Mouse (Mus musculus): Measurements from ENCODE around the gene Mrpl44. TPM values are rescaled to one million over a fixed set of nuclear protein-coding genes. Genes with fewer than 3 reads are reported as not detected.

The Mrpl44 gene
- total and polyA plus RNA-seq, 3 experiments = 29.4 to 66.6 (median 61.5) TPM

- DNase-seq = no peak
- Histone ChIP-seq H3K4me1 (ENCODE audit: control insufficient read depth, insufficient read depth, low read length) (peaks cover 13% of the 10 kb centered on the region), H3K36me3 (ENCODE audit: control insufficient read depth, insufficient read depth, low read length) (no peaks in the 10 kb centered on the region; the same call in 1 of the 2 replicates), H3K79me2 (replicated peaks; ENCODE audit: control insufficient read depth, insufficient read depth, low read length) (peaks cover 6% of the 10 kb centered on the region), H3K4me3 (no peak overlapping the region), H3K27me3 (ENCODE audit: control insufficient read depth, insufficient read depth, low read length) (no peaks in the 10 kb centered on the region), H3K9ac (ENCODE audit: low read depth, low read length) (no peak overlapping the region), H3K27ac (no peak overlapping the region)
- intact Hi-C loops (cut with DNase I) = loop anchor here (10.0 kb wide), 1 partner anchor 576 kb away; no protein-coding TSS in a partner anchor
- TF ChIP-seq POLR2A (IDR thresholded peaks at IDR 0.05; ENCODE audit: insufficient read depth, low read depth, low read length) (no peak), CTCF (IDR thresholded peaks at IDR 0.05) (no peak), EP300 (IDR thresholded peaks at IDR 0.05; ENCODE audit: insufficient read depth, low read depth, low read length) (no peak)
- WGBS = 52% methylated on average over 2 of the region's 2 CpGs
Observed at GRCm38 (mm10) chr1:79759006-79759405, 16.8 kb upstream of the Mrpl44 start.

- 65% methylated on average over 5 of the region's 5 CpGs for WGBS
- intact Hi-C loops (cut with DNase I) = loop anchor here (10.0 kb wide), 1 partner anchor 575 kb away; no protein-coding TSS in a partner anchor
- H3K4me3 ChIP-seq = no peak overlapping the region
- H3K79me2 ChIP-seq (replicated peaks; ENCODE audit: control insufficient read depth, insufficient read depth, low read length) = peaks cover 6% of the 10 kb centered on the region
- DNase-seq = no peak
- peaks cover 10% of the 10 kb centered on the region for H3K4me1 ChIP-seq (ENCODE audit: control insufficient read depth, insufficient read depth, low read length)
- no peaks in the 10 kb centered on the region; the same call in 1 of the 2 replicates for H3K36me3 ChIP-seq (ENCODE audit: control insufficient read depth, insufficient read depth, low read length)
- no peak for TF ChIP-seq POLR2A (IDR thresholded peaks at IDR 0.05; ENCODE audit: insufficient read depth, low read depth, low read length)
- no peak for TF ChIP-seq CTCF (IDR thresholded peaks at IDR 0.05)
- no peak for TF ChIP-seq EP300 (IDR thresholded peaks at IDR 0.05; ENCODE audit: insufficient read depth, low read depth, low read length)
- H3K27me3 ChIP-seq (ENCODE audit: control insufficient read depth, insufficient read depth, low read length) = no peaks in the 10 kb centered on the region
- H3K27ac ChIP-seq = peak overlapping the region; percentile 11; the same call in 1 of the 2 replicates
- H3K9ac ChIP-seq (ENCODE audit: low read depth, low read length) = no peak overlapping the region
Observed at GRCm38 (mm10) chr1:79759436-79759972, 16.3 kb upstream of the Mrpl44 start.

DNA sequence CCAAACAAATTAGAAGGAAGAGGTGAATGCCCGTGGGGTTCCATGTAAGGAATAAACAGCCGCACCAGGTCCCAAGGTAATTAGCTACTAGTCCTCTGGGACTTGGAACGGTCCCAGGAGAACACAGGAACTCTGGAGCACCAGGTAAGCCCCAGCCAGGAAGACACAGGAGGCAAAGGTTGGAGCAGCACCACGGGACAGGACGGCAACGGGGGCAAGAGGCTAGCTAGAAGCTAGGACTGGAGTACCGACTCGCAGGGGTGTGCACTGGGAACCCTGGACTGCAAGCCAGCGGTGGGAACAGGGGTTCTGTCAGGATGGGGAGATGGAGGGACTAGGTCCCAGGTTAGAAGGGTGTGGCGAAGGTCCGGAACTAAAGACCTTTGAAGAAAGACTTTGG, 15.2 kb upstream of the Mrpl44 start:
- Histone ChIP-seq H3K9ac (ENCODE audit: low read depth, low read length) (peak overlapping the region; percentile 98), H3K79me2 (replicated peaks; ENCODE audit: control insufficient read depth, insufficient read depth, low read length) (peaks cover 6% of the 10 kb centered on the region), H3K4me3 (peak overlapping the region; percentile 97), H3K27me3 (ENCODE audit: control insufficient read depth, insufficient read depth, low read length) (no peaks in the 10 kb centered on the region), H3K4me1 (ENCODE audit: control insufficient read depth, insufficient read depth, low read length) (peaks cover 8% of the 10 kb centered on the region), H3K36me3 (ENCODE audit: control insufficient read depth, insufficient read depth, low read length) (no peaks in the 10 kb centered on the region; the same call in 1 of the 2 replicates), H3K27ac (peak overlapping the region; percentile 94)
- intact Hi-C loops (cut with DNase I) = loop anchor here (2.0 kb wide), 1 partner anchor 14 kb away; no protein-coding TSS in a partner anchor
- DNase-seq = no peak
- TF ChIP-seq EP300 (IDR thresholded peaks at IDR 0.05; ENCODE audit: insufficient read depth, low read depth, low read length) (no peak), POLR2A (IDR thresholded peaks at IDR 0.05; ENCODE audit: insufficient read depth, low read depth, low read length) (no peak), CTCF (IDR thresholded peaks at IDR 0.05) (no peak)
- 6% methylated on average over 11 of the region's 11 CpGs for WGBS

DNA sequence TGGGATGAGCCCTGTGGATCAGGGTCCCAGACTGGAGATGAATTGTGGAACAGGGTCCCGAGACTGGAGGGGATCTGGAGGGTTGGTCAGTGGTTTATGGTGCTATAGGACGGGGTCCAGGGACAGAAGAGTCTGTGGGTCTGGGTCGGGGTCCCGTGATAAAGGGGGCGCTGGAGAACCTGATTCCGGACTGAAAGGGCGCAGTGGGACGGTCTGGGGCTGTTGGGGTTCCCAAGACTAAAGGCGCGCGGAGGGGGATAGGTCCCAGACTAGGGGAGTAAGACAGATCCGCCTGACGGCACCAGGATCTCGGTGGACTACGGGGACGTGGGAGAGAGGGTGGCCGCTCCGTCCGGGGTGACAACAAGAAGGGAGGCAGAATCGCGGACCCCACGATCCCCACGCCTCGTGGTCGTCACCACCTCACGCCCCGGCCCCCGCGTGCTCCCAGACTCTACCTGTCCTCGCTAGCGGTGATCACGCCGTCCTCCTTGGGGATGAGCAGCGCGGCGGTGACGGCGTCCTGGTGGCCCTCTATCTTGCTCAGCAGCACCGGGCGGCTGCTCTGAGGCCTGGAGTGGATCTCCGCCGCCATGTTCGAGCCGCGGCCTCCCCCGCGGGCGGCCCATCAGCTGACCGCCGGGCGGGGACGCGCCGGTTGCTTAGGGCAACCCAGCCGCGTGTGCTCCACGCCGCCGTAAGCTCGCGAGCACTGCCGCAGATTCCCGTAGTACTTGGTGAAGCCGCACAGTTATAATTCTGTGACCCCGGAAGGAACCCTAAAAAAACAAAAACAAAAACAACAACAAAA, 14.5 kb upstream of the Mrpl44 start:
- Histone ChIP-seq H3K27ac (peak overlapping the region; percentile 94), H3K79me2 (replicated peaks; ENCODE audit: control insufficient read depth, insufficient read depth, low read length) (peaks cover 6% of the 10 kb centered on the region), H3K27me3 (ENCODE audit: control insufficient read depth, insufficient read depth, low read length) (no peaks in the 10 kb centered on the region), H3K4me1 (ENCODE audit: control insufficient read depth, insufficient read depth, low read length) (peaks cover 7% of the 10 kb centered on the region), H3K9ac (ENCODE audit: low read depth, low read length) (peak overlapping the region; percentile 98), H3K36me3 (ENCODE audit: control insufficient read depth, insufficient read depth, low read length) (no peaks in the 10 kb centered on the region; the same call in 1 of the 2 replicates), H3K4me3 (peak overlapping the region; percentile 97)
- TF ChIP-seq CTCF (IDR thresholded peaks at IDR 0.05) (no peak), POLR2A (IDR thresholded peaks at IDR 0.05; ENCODE audit: insufficient read depth, low read depth, low read length) (peak; percentile 67)
- intact Hi-C loops (cut with DNase I) = loop anchor here (2.0 kb wide), 1 partner anchor 15 kb away; no protein-coding TSS in a partner anchor
- peak; percentile 89 to 90 for DNase-seq
- WGBS = under 1% methylated on average over 64 of the region's 65 CpGs

DNA sequence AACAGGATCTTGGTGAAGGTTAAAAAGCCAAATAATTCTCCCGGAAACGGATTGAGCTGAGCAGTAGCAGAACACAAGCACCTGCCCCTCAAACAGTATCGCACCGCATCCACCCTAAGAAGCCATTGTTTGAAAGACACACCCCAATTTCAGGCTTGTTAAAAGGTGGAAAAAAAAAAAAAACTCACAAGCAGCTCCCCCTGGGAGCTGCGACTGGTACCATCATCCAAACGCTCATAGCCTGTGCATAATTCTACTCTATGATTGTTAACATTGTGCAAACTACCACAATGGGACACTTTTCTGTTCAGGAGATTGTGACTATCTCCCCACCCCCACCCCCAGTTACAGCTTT, 13.9 kb upstream of the Mrpl44 start:
- peaks cover 6% of the 10 kb centered on the region for H3K79me2 ChIP-seq (replicated peaks; ENCODE audit: control insufficient read depth, insufficient read depth, low read length)
- H3K4me1 ChIP-seq (ENCODE audit: control insufficient read depth, insufficient read depth, low read length) = peaks cover 5% of the 10 kb centered on the region
- peak overlapping the region; percentile 97 for H3K4me3 ChIP-seq
- DNase-seq = no peak
- H3K9ac ChIP-seq (ENCODE audit: low read depth, low read length) = no peak overlapping the region
- H3K36me3 ChIP-seq (ENCODE audit: control insufficient read depth, insufficient read depth, low read length) = no peaks in the 10 kb centered on the region; the same call in 1 of the 2 replicates
- intact Hi-C loops (cut with DNase I) = loop anchor here (2.0 kb wide), 2 partner anchors 15 kb away; partner anchors contain the start of genes Mrpl44 and Wdfy1
- 4% methylated on average over 6 of the region's 6 CpGs for WGBS
- H3K27me3 ChIP-seq (ENCODE audit: control insufficient read depth, insufficient read depth, low read length) = no peaks in the 10 kb centered on the region
- no peak overlapping the region for H3K27ac ChIP-seq
- TF ChIP-seq EP300 (IDR thresholded peaks at IDR 0.05; ENCODE audit: insufficient read depth, low read depth, low read length) (no peak), POLR2A (IDR thresholded peaks at IDR 0.05; ENCODE audit: insufficient read depth, low read depth, low read length) (no peak), CTCF (IDR thresholded peaks at IDR 0.05) (no peak)

All from heart, adult 2 months (tissue).